Mouse (Mus musculus): ENCODE measurements around the gene Dazap2. TPM values are rescaled to one million over a fixed set of nuclear protein-coding genes. Genes with fewer than 3 reads are reported as not detected.
A peak's percentile ranks its signal among the peaks of the same experiment; 100 is the strongest.

Dazap2 gene
- polyA plus RNA-seq, 1 experiment from 2014 or later: 301 TPM

GRCm38 (mm10) chr15:100641226-100641810 is 26.2 kb downstream of the Dazap2 start:
- Histone ChIP-seq H3K4me3 (ENCODE audit: low read length) (no peak overlapping the region), H3K27me3 (replicated peaks; ENCODE audit: control insufficient read depth, insufficient read depth, low read length) (peaks cover 8% of the 10 kb centered on the region; the same call in 1 of the 2 replicates), H3K4me1 (ENCODE audit: control insufficient read depth, insufficient read depth, low read length) (peaks cover 30% of the 10 kb centered on the region), H3K9ac (ENCODE audit: low read depth, low read length) (no peak overlapping the region), H3K4me2 (ENCODE audit: low read depth, low read length) (no peak overlapping the region), H3K27ac (ENCODE audit: low read length) (no peak overlapping the region), H3K36me3 (ENCODE audit: control insufficient read depth, insufficient read depth, low read length) (no peaks in the 10 kb centered on the region), H3K9me3 (ENCODE audit: control insufficient read depth, low read length) (no peaks in the 10 kb centered on the region)
- no peak for ATAC-seq
- 69% methylated on average over 13 of the region's 16 CpGs for WGBS

DNA sequence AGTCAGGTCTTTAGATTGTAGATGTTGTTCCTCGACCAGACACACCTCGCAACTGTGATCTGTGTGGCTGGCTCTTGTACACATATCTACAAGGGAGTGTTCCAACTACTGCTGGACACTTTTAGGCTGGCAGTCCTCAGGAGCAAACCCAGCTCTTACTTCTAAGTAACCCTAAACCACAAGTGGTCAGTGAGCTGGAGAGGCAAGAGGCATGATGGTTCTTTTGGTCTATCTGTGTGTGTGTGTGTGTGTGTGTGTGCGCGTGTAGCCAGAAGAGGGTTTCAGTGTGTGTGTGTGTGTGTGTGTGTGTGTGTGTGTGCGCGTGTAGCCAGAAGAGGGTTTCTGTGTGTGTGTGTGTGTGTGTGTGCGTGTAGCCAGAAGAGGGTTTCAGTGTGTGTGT is 27.3 kb downstream of the Dazap2 start:
- no peak for ATAC-seq
- H3K9me3 ChIP-seq (ENCODE audit: control insufficient read depth, low read length): no peaks in the 10 kb centered on the region
- H3K27me3 ChIP-seq (replicated peaks; ENCODE audit: control insufficient read depth, insufficient read depth, low read length): 0 out of 2 replicates have a peak, but pooled peaks cover under 1% of the 10 kb centered on the region
- no peak overlapping the region for H3K4me2 ChIP-seq (ENCODE audit: low read depth, low read length)
- no peak overlapping the region for H3K27ac ChIP-seq (ENCODE audit: low read length)
- no peaks in the 10 kb centered on the region for H3K36me3 ChIP-seq (ENCODE audit: control insufficient read depth, insufficient read depth, low read length)
- no peak overlapping the region for H3K4me3 ChIP-seq (ENCODE audit: low read length)
- whole genome bisulfite sequencing: 86% methylated on average over 7 of the region's 7 CpGs
- H3K4me1 ChIP-seq (ENCODE audit: control insufficient read depth, insufficient read depth, low read length): peaks cover 23% of the 10 kb centered on the region
- H3K9ac ChIP-seq (ENCODE audit: low read depth, low read length): no peak overlapping the region

DNA sequence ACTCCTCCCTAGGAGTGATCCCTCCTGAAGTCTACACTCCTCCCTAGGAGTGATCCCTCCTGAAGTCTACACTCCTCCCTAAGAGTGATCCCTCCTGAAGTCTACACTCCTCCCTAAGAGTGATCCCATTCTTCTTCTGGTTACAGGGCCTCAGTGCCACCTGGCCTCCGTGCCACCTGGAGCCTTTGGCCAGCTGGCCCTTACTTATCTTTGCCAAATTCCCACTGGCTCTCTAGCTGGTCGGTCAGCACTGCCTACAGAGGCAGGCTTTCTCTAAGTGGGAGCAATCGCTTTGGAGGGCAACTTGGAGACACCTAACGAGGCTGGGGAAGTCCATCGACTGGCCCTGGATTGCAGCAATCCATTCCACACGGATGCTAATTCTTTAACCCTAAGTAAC is 31.0 kb downstream of the Dazap2 start:
- Histone ChIP-seq H3K4me1 (ENCODE audit: control insufficient read depth, insufficient read depth, low read length) (peaks cover 7% of the 10 kb centered on the region; the same call in 1 of the 2 replicates), H3K4me2 (ENCODE audit: low read depth, low read length) (no peak overlapping the region), H3K36me3 (ENCODE audit: control insufficient read depth, insufficient read depth, low read length) (no peaks in the 10 kb centered on the region), H3K27ac (ENCODE audit: low read length) (no peak overlapping the region), H3K27me3 (replicated peaks; ENCODE audit: control insufficient read depth, insufficient read depth, low read length) (no peaks in the 10 kb centered on the region), H3K4me3 (ENCODE audit: low read length) (no peak overlapping the region), H3K9me3 (ENCODE audit: control insufficient read depth, low read length) (no peaks in the 10 kb centered on the region), H3K9ac (ENCODE audit: low read depth, low read length) (no peak overlapping the region)
- 76% methylated on average over 6 of the region's 6 CpGs for whole genome bisulfite sequencing
- ATAC-seq: no peak

GRCm38 (mm10) chr15:100650111-100650510 is 35.0 kb downstream of the Dazap2 start:
- ATAC-seq: no peak
- Histone ChIP-seq H3K4me3 (ENCODE audit: low read length) (no peak overlapping the region), H3K9me3 (ENCODE audit: control insufficient read depth, low read length) (no peaks in the 10 kb centered on the region), H3K27me3 (replicated peaks; ENCODE audit: control insufficient read depth, insufficient read depth, low read length) (no peaks in the 10 kb centered on the region), H3K27ac (ENCODE audit: low read length) (no peak overlapping the region), H3K4me1 (ENCODE audit: control insufficient read depth, insufficient read depth, low read length) (0 out of 2 replicates have a peak, but pooled peaks cover 4% of the 10 kb centered on the region), H3K9ac (ENCODE audit: low read depth, low read length) (no peak overlapping the region), H3K36me3 (ENCODE audit: control insufficient read depth, insufficient read depth, low read length) (no peaks in the 10 kb centered on the region), H3K4me2 (ENCODE audit: low read depth, low read length) (no peak overlapping the region)
- 84% methylated on average over 10 of the region's 10 CpGs for WGBS

GRCm38 (mm10) chr15:100651610-100652009 is 36.5 kb downstream of the Dazap2 start:
- H3K27me3 ChIP-seq (replicated peaks; ENCODE audit: control insufficient read depth, insufficient read depth, low read length): no peaks in the 10 kb centered on the region
- no peaks in the 10 kb centered on the region for H3K36me3 ChIP-seq (ENCODE audit: control insufficient read depth, insufficient read depth, low read length)
- peak overlapping the region; percentile 82 for H3K27ac ChIP-seq (ENCODE audit: low read length)
- no peaks in the 10 kb centered on the region for H3K9me3 ChIP-seq (ENCODE audit: control insufficient read depth, low read length)
- WGBS: 62% methylated on average over 9 of the region's 9 CpGs
- no peak overlapping the region for H3K4me2 ChIP-seq (ENCODE audit: low read depth, low read length)
- H3K4me1 ChIP-seq (ENCODE audit: control insufficient read depth, insufficient read depth, low read length): 0 out of 2 replicates have a peak, but pooled peaks cover 4% of the 10 kb centered on the region
- H3K4me3 ChIP-seq (ENCODE audit: low read length): no peak overlapping the region
- ATAC-seq: peak; percentile 96
- no peak overlapping the region for H3K9ac ChIP-seq (ENCODE audit: low read depth, low read length)

DNA sequence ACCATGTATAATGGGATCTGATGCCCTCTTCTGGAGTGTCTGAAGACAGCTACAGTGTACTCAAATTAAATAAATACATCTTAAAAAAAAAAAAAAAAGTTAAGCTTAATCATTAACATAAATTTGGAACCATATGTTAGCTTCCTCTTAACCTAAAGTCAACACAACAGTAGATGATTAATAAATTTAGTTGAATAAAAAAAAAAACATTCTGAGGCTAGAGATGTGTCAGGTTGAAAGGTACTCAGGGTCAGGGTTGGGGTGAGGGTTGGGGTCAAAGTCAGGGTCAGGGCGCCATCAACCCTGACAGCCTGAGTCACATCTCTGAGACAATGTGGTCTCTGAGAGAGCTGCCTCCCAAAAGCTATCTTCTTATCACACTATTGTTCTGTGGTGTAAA is 39.1 kb downstream of the Dazap2 start:
- Histone ChIP-seq H3K4me3 (ENCODE audit: low read length) (no peak overlapping the region), H3K9ac (ENCODE audit: low read depth, low read length) (no peak overlapping the region), H3K36me3 (ENCODE audit: control insufficient read depth, insufficient read depth, low read length) (no peaks in the 10 kb centered on the region), H3K9me3 (ENCODE audit: control insufficient read depth, low read length) (no peaks in the 10 kb centered on the region), H3K27me3 (replicated peaks; ENCODE audit: control insufficient read depth, insufficient read depth, low read length) (no peaks in the 10 kb centered on the region), H3K4me1 (ENCODE audit: control insufficient read depth, insufficient read depth, low read length) (0 out of 2 replicates have a peak, but pooled peaks cover 4% of the 10 kb centered on the region), H3K4me2 (ENCODE audit: low read depth, low read length) (no peak overlapping the region), H3K27ac (ENCODE audit: low read length) (no peak overlapping the region)
- 65% methylated on average over 1 of the region's 1 CpGs for WGBS
- ATAC-seq: no peak

- Histone ChIP-seq H3K27me3 (replicated peaks; ENCODE audit: control insufficient read depth, insufficient read depth, low read length) (no peaks in the 10 kb centered on the region), H3K9ac (ENCODE audit: low read depth, low read length) (no peak overlapping the region), H3K4me2 (ENCODE audit: low read depth, low read length) (no peak overlapping the region), H3K27ac (ENCODE audit: low read length) (no peak overlapping the region), H3K4me1 (ENCODE audit: control insufficient read depth, insufficient read depth, low read length) (0 out of 2 replicates have a peak, but pooled peaks cover 4% of the 10 kb centered on the region), H3K36me3 (ENCODE audit: control insufficient read depth, insufficient read depth, low read length) (no peaks in the 10 kb centered on the region), H3K4me3 (ENCODE audit: low read length) (no peak overlapping the region), H3K9me3 (ENCODE audit: control insufficient read depth, low read length) (no peaks in the 10 kb centered on the region)
- ATAC-seq: no peak
- WGBS: 83% methylated on average over 5 of the region's 5 CpGs
These were observed 40.1 kb downstream of the Dazap2 start for GRCm38 (mm10) chr15:100655201-100655600.

DNA sequence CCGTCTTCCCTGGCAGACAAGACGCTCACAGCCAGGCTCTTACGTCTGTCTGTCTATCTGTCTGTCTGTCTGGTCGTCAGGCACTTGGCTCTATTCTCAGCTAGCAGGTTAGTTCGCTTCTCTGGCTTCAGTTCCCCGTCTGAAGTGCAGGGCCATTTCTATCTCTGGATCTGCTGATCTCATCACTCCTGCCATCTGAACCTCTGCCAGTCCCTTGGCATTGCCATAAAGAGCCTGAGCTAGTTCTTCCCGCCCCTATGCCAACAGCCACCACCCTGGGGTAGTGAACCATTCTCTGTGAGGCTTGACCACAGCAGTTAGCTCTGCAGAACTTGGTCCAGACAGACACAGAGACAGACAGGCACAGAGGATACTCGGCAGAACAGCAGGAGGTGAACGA is 45.2 kb downstream of the Dazap2 start:
- no peak overlapping the region for H3K4me2 ChIP-seq (ENCODE audit: low read depth, low read length)
- no peak overlapping the region for H3K9ac ChIP-seq (ENCODE audit: low read depth, low read length)
- no peak overlapping the region for H3K4me3 ChIP-seq (ENCODE audit: low read length)
- no peak for ATAC-seq
- no peaks in the 10 kb centered on the region for H3K9me3 ChIP-seq (ENCODE audit: control insufficient read depth, low read length)
- H3K36me3 ChIP-seq (ENCODE audit: control insufficient read depth, insufficient read depth, low read length): no peaks in the 10 kb centered on the region
- peaks cover 13% of the 10 kb centered on the region for H3K4me1 ChIP-seq (ENCODE audit: control insufficient read depth, insufficient read depth, low read length)
- H3K27me3 ChIP-seq (replicated peaks; ENCODE audit: control insufficient read depth, insufficient read depth, low read length): no peaks in the 10 kb centered on the region
- 86% methylated on average over 9 of the region's 9 CpGs for WGBS
- no peak overlapping the region for H3K27ac ChIP-seq (ENCODE audit: low read length)

DNA sequence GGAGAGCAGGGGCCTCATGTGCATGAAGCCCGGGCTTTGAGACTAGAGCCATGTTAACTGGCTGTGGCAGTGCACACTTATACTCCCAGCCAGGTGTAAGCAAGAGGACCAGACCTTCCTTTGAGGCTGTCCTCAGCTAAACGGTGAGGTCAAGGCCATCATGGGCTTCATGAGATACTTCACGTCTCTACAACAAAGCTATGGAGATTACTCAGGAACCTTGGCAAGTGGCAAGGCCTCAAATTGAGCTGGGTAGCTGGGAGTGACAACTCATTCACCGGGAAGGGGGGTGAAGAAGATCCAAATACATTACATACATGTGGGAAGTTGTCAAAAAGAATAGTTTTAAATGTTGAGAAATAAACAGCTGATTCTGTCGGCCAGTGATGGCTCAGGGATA is 45.7 kb downstream of the Dazap2 start:
- no peak overlapping the region for H3K9ac ChIP-seq (ENCODE audit: low read depth, low read length)
- H3K4me2 ChIP-seq (ENCODE audit: low read depth, low read length): no peak overlapping the region
- H3K9me3 ChIP-seq (ENCODE audit: control insufficient read depth, low read length): no peaks in the 10 kb centered on the region
- H3K4me1 ChIP-seq (ENCODE audit: control insufficient read depth, insufficient read depth, low read length): peaks cover 16% of the 10 kb centered on the region
- no peaks in the 10 kb centered on the region for H3K27me3 ChIP-seq (replicated peaks; ENCODE audit: control insufficient read depth, insufficient read depth, low read length)
- ATAC-seq: no peak
- H3K4me3 ChIP-seq (ENCODE audit: low read length): no peak overlapping the region
- H3K27ac ChIP-seq (ENCODE audit: low read length): no peak overlapping the region
- no peaks in the 10 kb centered on the region for H3K36me3 ChIP-seq (ENCODE audit: control insufficient read depth, insufficient read depth, low read length)
- WGBS: 89% methylated on average over 5 of the region's 5 CpGs

DNA sequence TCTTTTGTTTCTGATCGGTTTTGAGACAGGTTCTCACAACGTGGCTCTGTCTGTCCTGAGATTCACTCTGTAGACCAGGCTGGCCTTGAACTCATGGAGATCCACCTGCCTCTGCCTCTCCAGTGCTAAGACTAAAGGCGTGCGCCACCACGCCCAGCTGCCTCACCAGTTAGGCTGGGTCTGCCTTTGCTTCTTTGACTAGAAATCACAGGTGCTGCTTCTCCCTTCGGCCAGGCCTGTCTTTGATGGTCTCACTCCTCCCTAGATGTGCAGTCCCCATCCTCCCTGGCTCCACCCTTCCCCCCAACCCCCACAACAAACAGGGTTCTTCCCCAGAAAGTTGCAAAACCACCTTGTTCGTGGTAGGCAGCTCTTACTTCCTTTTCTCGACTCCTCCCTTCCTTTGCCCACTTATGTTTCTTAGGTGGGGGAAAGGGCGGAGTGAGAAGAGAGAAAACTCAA is 49.7 kb downstream of the Dazap2 start:
- no peaks in the 10 kb centered on the region for H3K27me3 ChIP-seq (replicated peaks; ENCODE audit: control insufficient read depth, insufficient read depth, low read length)
- ATAC-seq: no peak

More for the DNA sequence above, 49.7 kb downstream of the Dazap2 start:
- Histone ChIP-seq H3K36me3 (ENCODE audit: control insufficient read depth, insufficient read depth, low read length) (no peaks in the 10 kb centered on the region), H3K9me3 (ENCODE audit: control insufficient read depth, low read length) (no peaks in the 10 kb centered on the region), H3K4me3 (ENCODE audit: low read length) (no peak overlapping the region), H3K4me1 (ENCODE audit: control insufficient read depth, insufficient read depth, low read length) (peaks cover 35% of the 10 kb centered on the region), H3K9ac (ENCODE audit: low read depth, low read length) (no peak overlapping the region), H3K4me2 (ENCODE audit: low read depth, low read length) (no peak overlapping the region), H3K27ac (ENCODE audit: low read length) (peak overlapping the region; percentile 89; the same call in 1 of the 2 replicates)
- WGBS: 62% methylated on average over 9 of the region's 9 CpGs
